Mouse (Mus musculus) liver, postnatal 0 days (tissue): ENCODE data around the gene Slc38a3.

Source experiments
- CTCF ChIP-seq: sonication (generic); IDR thresholded peaks from 2 replicates; pipeline ENCODE4 v1.5.1; 2016; ENCODE audit warnings: antibody characterized with exemption, low read depth
- EP300 ChIP-seq: IDR thresholded peaks from 2 replicates; pipeline ENCODE4 v1.6.1; 2016; ENCODE audit warnings: antibody characterized with exemption, low read depth, mild to moderate bottlenecking

- TF ChIP-seq EP300 = no peak
- peak; percentile 88 for TF ChIP-seq CTCF
These were observed 7.9 kb upstream of the Slc38a3 start for GRCm38 (mm10) chr9:107677091-107677784.
